Mouse (Mus musculus): ENCODE results near the gene Bloc1s6. TPM values are rescaled to one million over a fixed set of nuclear protein-coding genes. Genes with fewer than 3 reads are reported as not detected.

The Bloc1s6 gene
- total RNA-seq, 2 experiments from 2014 or later, result 14.7 to 17.2 TPM

- DNase-seq, result no peak
These were observed 26.2 kb downstream of the Bloc1s6 start for GRCm38 (mm10) chr2:122764526-122764925.

GRCm38 (mm10) chr2:122765071-122765793 is 26.9 kb downstream of the Bloc1s6 start, which contains the start of gene Sqor:
Gene Sqor, plus strand, starts transcription at chr2:122765237.
- DNase-seq, result peak; percentile 81

GRCm38 (mm10) chr2:122765794-122766145 is 27.5 kb downstream of the Bloc1s6 start:
- no peak for DNase-seq

- no peak for DNase-seq
These were observed 32.7 kb downstream of the Bloc1s6 start for GRCm38 (mm10) chr2:122771002-122771401.

- DNase-seq, result no peak
These were observed 34.6 kb downstream of the Bloc1s6 start for GRCm38 (mm10) chr2:122772899-122773298.

- no peak for DNase-seq
These were observed 37.2 kb downstream of the Bloc1s6 start for GRCm38 (mm10) chr2:122775491-122775890.

- DNase-seq, result no peak
These were observed 38.5 kb downstream of the Bloc1s6 start for GRCm38 (mm10) chr2:122776823-122777222.

- no peak for DNase-seq
These were observed 41.7 kb downstream of the Bloc1s6 start for GRCm38 (mm10) chr2:122779967-122780366.

- DNase-seq, result no peak
These were observed 42.1 kb downstream of the Bloc1s6 start for GRCm38 (mm10) chr2:122780447-122780846.

- no peak for DNase-seq
These were observed 43.5 kb downstream of the Bloc1s6 start for GRCm38 (mm10) chr2:122781590-122782356.

GRCm38 (mm10) chr2:122783730-122784129 is 45.4 kb downstream of the Bloc1s6 start:
- no peak for DNase-seq

GRCm38 (mm10) chr2:122784701-122785100 is 46.4 kb downstream of the Bloc1s6 start:
- no peak for DNase-seq

GRCm38 (mm10) chr2:122786167-122786566 is 47.9 kb downstream of the Bloc1s6 start:
- DNase-seq, result no peak

- no peak for DNase-seq
These were observed 51.0 kb downstream of the Bloc1s6 start for GRCm38 (mm10) chr2:122789311-122789710.

GRCm38 (mm10) chr2:122789730-122790129 is 51.4 kb downstream of the Bloc1s6 start:
- DNase-seq, result no peak

Other genes starting within 250 kb of the Bloc1s6 start
- 10 to 100 TPM in 1 of 2 experiments, 1 to 10 TPM in 1; 9.3 to 12.7 TPM for gene Gatm, start 127.2 kb upstream of the Bloc1s6 start, total RNA-seq (2021)
- gene AA467197, start 101.5 kb upstream of the Bloc1s6 start, total RNA-seq (2021), result not detected
- gene Slc30a4, start 35.8 kb upstream of the Bloc1s6 start, total RNA-seq (2021), result 10 to 100 TPM; 12.0 to 13.3 TPM
- 10 to 100 TPM; 15.3 to 26.4 TPM for gene Sqor, start 26.7 kb downstream of the Bloc1s6 start, total RNA-seq (2021)